Mouse (Mus musculus): ENCODE data around the gene Jazf1.

GRCm38 (mm10) chr6:52934021-52934420, 134.4 kb downstream of the Jazf1 start:
- TF ChIP-seq POLR2A (IDR thresholded peaks at IDR 0.05; ENCODE audit: extremely low read depth, insufficient read depth, low read length), result no peak
- TF ChIP-seq CTCF (IDR thresholded peaks at IDR 0.05; ENCODE audit: low read depth, low read length), result no peak
